Mouse (Mus musculus) mesoderm, embryonic 11.5 days (tissue): ENCODE measurements around the gene Mink1.

Experiments
- DNase-seq: peaks from one replicate; pipeline ENCODE4 v3.0.0-alpha.2; 2012; ENCODE audit warnings: low read depth, low spot score

Mink1 gene

GRCm38 (mm10) chr11:70653345-70654197, 90.9 kb downstream of the Mink1 start:
- DNase-seq, result peak; percentile 75

GRCm38 (mm10) chr11:70654198-70654922, 91.7 kb downstream of the Mink1 start, which contains the start of gene Pfn1:
Pfn1 (minus strand) TSS chr11:70654644.
- DNase-seq, result peak; percentile 82

GRCm38 (mm10) chr11:70654923-70655570, 92.4 kb downstream of the Mink1 start:
- peak; percentile 86 for DNase-seq

GRCm38 (mm10) chr11:70655571-70656455, 93.1 kb downstream of the Mink1 start:
- DNase-seq, result peak; percentile 54

- DNase-seq, result peak; percentile 64
Measured at GRCm38 (mm10) chr11:70656456-70656927, 93.8 kb downstream of the Mink1 start.

GRCm38 (mm10) chr11:70656964-70657363, 94.3 kb downstream of the Mink1 start, which contains the start of gene Eno3:
Eno3 (plus strand) TSS chr11:70657202.
- DNase-seq, result peak; percentile 21

GRCm38 (mm10) chr11:70657573-70657972, 94.9 kb downstream of the Mink1 start:
- DNase-seq, result no peak

GRCm38 (mm10) chr11:70657991-70658390, 95.3 kb downstream of the Mink1 start:
- DNase-seq, result no peak

GRCm38 (mm10) chr11:70658521-70658920, 95.8 kb downstream of the Mink1 start:
- no peak for DNase-seq

- DNase-seq, result no peak
Measured at GRCm38 (mm10) chr11:70658942-70659341, 96.3 kb downstream of the Mink1 start.

GRCm38 (mm10) chr11:70660571-70660970, 97.9 kb downstream of the Mink1 start:
- DNase-seq, result no peak

- DNase-seq, result no peak
Measured at GRCm38 (mm10) chr11:70663101-70663500, 100.4 kb downstream of the Mink1 start.

- DNase-seq, result no peak
Measured at GRCm38 (mm10) chr11:70663957-70664356, 101.3 kb downstream of the Mink1 start.
